Mouse (Mus musculus) lung, postnatal 0 days (tissue): ENCODE results near the gene Syce1l.

Source experiments
- CTCF ChIP-seq: IDR thresholded peaks from 2 replicates; pipeline ENCODE4 v1.5.1; 2016; ENCODE audit warnings: antibody characterized with exemption, mild to moderate bottlenecking
- EP300 ChIP-seq: IDR thresholded peaks from 2 replicates; pipeline ENCODE4 v1.6.1; 2016; ENCODE audit warnings: antibody characterized with exemption, mild to moderate bottlenecking, control low read depth

DNA sequence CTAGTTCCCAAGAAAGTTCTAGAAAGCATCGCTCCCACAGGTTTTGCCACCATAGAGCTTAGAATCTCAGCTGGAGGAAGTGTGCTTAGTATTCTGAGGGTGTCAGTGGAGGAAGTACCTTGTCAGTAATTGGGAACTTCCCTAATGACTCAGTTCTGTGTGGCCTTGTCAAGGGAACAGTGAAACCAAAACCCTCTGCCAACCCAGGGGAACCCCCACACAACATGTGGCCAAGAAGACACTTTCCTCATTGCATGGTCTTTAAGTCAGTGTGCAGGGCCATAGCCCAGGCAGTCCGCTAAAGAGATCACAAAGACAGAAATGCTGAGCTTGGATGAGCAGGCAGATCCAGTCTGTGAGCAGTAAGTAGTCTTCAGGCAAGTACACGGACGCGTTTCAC is 13.1 kb downstream of the Syce1l start:
- no peak for TF ChIP-seq CTCF
- TF ChIP-seq EP300, result no peak
